Mouse (Mus musculus): ENCODE results near the gene Adcy6.

DNA sequence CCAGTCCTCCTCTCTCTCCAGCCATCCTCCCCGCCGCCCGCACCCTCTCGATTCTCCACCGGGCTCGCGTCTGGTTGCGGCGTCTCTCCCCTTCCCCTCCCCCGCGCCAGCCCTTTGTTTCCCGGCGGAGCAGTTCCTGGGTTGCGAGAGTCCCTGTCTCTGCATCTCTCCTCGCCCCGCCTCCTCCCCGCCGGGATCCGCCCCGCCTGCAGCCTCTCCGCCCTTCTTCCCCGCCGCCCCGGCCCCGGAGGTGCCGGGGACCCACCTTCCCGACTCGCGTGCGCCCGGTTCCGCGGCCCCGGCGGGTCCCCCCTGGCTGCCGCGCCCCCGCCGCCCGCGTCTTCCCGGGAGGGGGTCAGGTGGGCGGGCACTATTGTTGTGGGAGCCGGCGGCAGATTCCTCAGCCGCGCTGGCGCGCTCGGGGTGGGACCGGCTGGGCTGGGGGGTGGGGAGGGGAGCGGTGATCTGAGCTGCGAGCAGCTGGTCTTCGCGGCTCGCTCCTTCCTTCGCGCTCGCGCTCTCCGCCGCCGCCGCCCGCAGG lies 24.7 kb upstream of the Adcy6 start:
- TF ChIP-seq ZC3H11A (IDR thresholded peaks at IDR 0.05; ENCODE audit: borderline replicate concordance, low read depth, low read length) (no peak), HCFC1 (IDR thresholded peaks at IDR 0.05; ENCODE audit: borderline replicate concordance, insufficient read depth, low read length) (no peak)
